Mouse (Mus musculus): ENCODE measurements around the gene Dcbld1. TPM values are rescaled to one million over a fixed set of nuclear protein-coding genes. Genes with fewer than 3 reads are reported as not detected.
"Not testable (repeated sequence)": the region's sequence is repeated elsewhere in the genome, so short reads cannot be mapped to it uniquely, and the experiment has no call there.

The Dcbld1 gene
- polyA plus RNA-seq, 2 experiments = 9.2 to 11.5 TPM

- Histone ChIP-seq H3K4me2 (replicated peaks; ENCODE audit: low read depth, low read length, severe bottlenecking) (no peak overlapping the region), H3K4me3 (replicated peaks; ENCODE audit: low read length) (no peak overlapping the region), H3K9me3 (ENCODE audit: control insufficient read depth, low read length) (no peaks in the 10 kb centered on the region), H3K27me3 (ENCODE audit: control insufficient read depth, insufficient read depth, low read length) (no peaks in the 10 kb centered on the region), H3K36me3 (ENCODE audit: control insufficient read depth, insufficient read depth, low read length) (no peaks in the 10 kb centered on the region), H3K4me1 (ENCODE audit: control insufficient read depth, insufficient read depth, low read length) (no peaks in the 10 kb centered on the region), H3K27ac (replicated peaks; ENCODE audit: low read depth, low read length) (no peak overlapping the region), H3K9ac (ENCODE audit: low read depth, low read length, severe bottlenecking) (no peak overlapping the region)
- 64% methylated on average over 15 of the region's 15 CpGs for WGBS
- DNase-seq (ENCODE audit: low spot score) = no peak
- TF ChIP-seq POLR2A (IDR thresholded peaks at IDR 0.05; ENCODE audit: borderline replicate concordance, extremely low read depth, insufficient read depth, insufficient read length) = no peak
- no peak for ATAC-seq (ENCODE audit: low FRiP score, low read depth)
These were observed 41.6 kb downstream of the Dcbld1 start for GRCm38 (mm10) chr10:52274910-52275604.

GRCm38 (mm10) chr10:52276579-52276978, 43.2 kb downstream of the Dcbld1 start:
- ATAC-seq (ENCODE audit: low FRiP score, low read depth) = no peak
- no peaks in the 10 kb centered on the region for H3K27me3 ChIP-seq (ENCODE audit: control insufficient read depth, insufficient read depth, low read length)
- H3K36me3 ChIP-seq (ENCODE audit: control insufficient read depth, insufficient read depth, low read length) = no peaks in the 10 kb centered on the region
- DNase-seq (ENCODE audit: low spot score) = no peak
- H3K4me2 ChIP-seq (replicated peaks; ENCODE audit: low read depth, low read length, severe bottlenecking) = no peak overlapping the region
- H3K27ac ChIP-seq (replicated peaks; ENCODE audit: low read depth, low read length) = no peak overlapping the region
- H3K4me3 ChIP-seq (replicated peaks; ENCODE audit: low read length) = no peak overlapping the region
- H3K4me1 ChIP-seq (ENCODE audit: control insufficient read depth, insufficient read depth, low read length) = no peaks in the 10 kb centered on the region
- no peak for TF ChIP-seq POLR2A (IDR thresholded peaks at IDR 0.05; ENCODE audit: borderline replicate concordance, extremely low read depth, insufficient read depth, insufficient read length)
- no peak overlapping the region for H3K9ac ChIP-seq (ENCODE audit: low read depth, low read length, severe bottlenecking)
- 90% methylated on average over 3 of the region's 3 CpGs for WGBS
- no peaks in the 10 kb centered on the region for H3K9me3 ChIP-seq (ENCODE audit: control insufficient read depth, low read length)

- H3K9me3 ChIP-seq (ENCODE audit: control insufficient read depth, low read length); H3K4me3 ChIP-seq (replicated peaks; ENCODE audit: low read length); H3K9ac ChIP-seq (ENCODE audit: low read depth, low read length, severe bottlenecking); H3K27me3 ChIP-seq (ENCODE audit: control insufficient read depth, insufficient read depth, low read length); DNase-seq (ENCODE audit: low spot score); H3K4me2 ChIP-seq (replicated peaks; ENCODE audit: low read depth, low read length, severe bottlenecking); H3K4me1 ChIP-seq (ENCODE audit: control insufficient read depth, insufficient read depth, low read length); H3K36me3 ChIP-seq (ENCODE audit: control insufficient read depth, insufficient read depth, low read length); H3K27ac ChIP-seq (replicated peaks; ENCODE audit: low read depth, low read length); ATAC-seq (ENCODE audit: low FRiP score, low read depth): not testable (repeated sequence)
- WGBS = 88% methylated on average over 8 of the region's 8 CpGs
These were observed 44.1 kb downstream of the Dcbld1 start for GRCm38 (mm10) chr10:52277564-52277963.

GRCm38 (mm10) chr10:52278011-52278434, 44.6 kb downstream of the Dcbld1 start:
- TF ChIP-seq POLR2A (IDR thresholded peaks at IDR 0.05; ENCODE audit: borderline replicate concordance, extremely low read depth, insufficient read depth, insufficient read length) = no peak
- no peak for DNase-seq (ENCODE audit: low spot score)
- Histone ChIP-seq H3K4me2 (replicated peaks; ENCODE audit: low read depth, low read length, severe bottlenecking) (no peak overlapping the region), H3K4me3 (replicated peaks; ENCODE audit: low read length) (no peak overlapping the region), H3K27me3 (ENCODE audit: control insufficient read depth, insufficient read depth, low read length) (no peaks in the 10 kb centered on the region), H3K4me1 (ENCODE audit: control insufficient read depth, insufficient read depth, low read length) (no peaks in the 10 kb centered on the region), H3K9me3 (ENCODE audit: control insufficient read depth, low read length) (no peaks in the 10 kb centered on the region), H3K27ac (replicated peaks; ENCODE audit: low read depth, low read length) (no peak overlapping the region), H3K36me3 (ENCODE audit: control insufficient read depth, insufficient read depth, low read length) (no peaks in the 10 kb centered on the region), H3K9ac (ENCODE audit: low read depth, low read length, severe bottlenecking) (no peak overlapping the region)
- ATAC-seq (ENCODE audit: low FRiP score, low read depth) = no peak
- 49% methylated on average over 9 of the region's 9 CpGs for WGBS

GRCm38 (mm10) chr10:52278866-52279265, 45.4 kb downstream of the Dcbld1 start:
- no peak for TF ChIP-seq POLR2A (IDR thresholded peaks at IDR 0.05; ENCODE audit: borderline replicate concordance, extremely low read depth, insufficient read depth, insufficient read length)
- Histone ChIP-seq H3K27ac (replicated peaks; ENCODE audit: low read depth, low read length) (no peak overlapping the region), H3K9me3 (ENCODE audit: control insufficient read depth, low read length) (no peaks in the 10 kb centered on the region), H3K27me3 (ENCODE audit: control insufficient read depth, insufficient read depth, low read length) (no peaks in the 10 kb centered on the region), H3K9ac (ENCODE audit: low read depth, low read length, severe bottlenecking) (no peak overlapping the region), H3K4me3 (replicated peaks; ENCODE audit: low read length) (no peak overlapping the region), H3K36me3 (ENCODE audit: control insufficient read depth, insufficient read depth, low read length) (no peaks in the 10 kb centered on the region), H3K4me1 (ENCODE audit: control insufficient read depth, insufficient read depth, low read length) (no peaks in the 10 kb centered on the region), H3K4me2 (replicated peaks; ENCODE audit: low read depth, low read length, severe bottlenecking) (no peak overlapping the region)
- no peak for DNase-seq (ENCODE audit: low spot score)
- no peak for ATAC-seq (ENCODE audit: low FRiP score, low read depth)
- 60% methylated on average over 3 of the region's 3 CpGs for WGBS
